Mouse (Mus musculus) urinary bladder, adult 18-20 months (tissue): ENCODE measurements around the gene Sub1.
A peak's percentile ranks its signal among the peaks of the same experiment; 100 is the strongest.

ENCODE experiments used
- DNase-seq, 2 experiments: peaks; one replicate each; pipeline ENCODE4 v3.0.0; 2022; ENCODE audit warnings: low spot score in 2 of 2, mixed read lengths in 2 of 2

The Sub1 gene

DNA sequence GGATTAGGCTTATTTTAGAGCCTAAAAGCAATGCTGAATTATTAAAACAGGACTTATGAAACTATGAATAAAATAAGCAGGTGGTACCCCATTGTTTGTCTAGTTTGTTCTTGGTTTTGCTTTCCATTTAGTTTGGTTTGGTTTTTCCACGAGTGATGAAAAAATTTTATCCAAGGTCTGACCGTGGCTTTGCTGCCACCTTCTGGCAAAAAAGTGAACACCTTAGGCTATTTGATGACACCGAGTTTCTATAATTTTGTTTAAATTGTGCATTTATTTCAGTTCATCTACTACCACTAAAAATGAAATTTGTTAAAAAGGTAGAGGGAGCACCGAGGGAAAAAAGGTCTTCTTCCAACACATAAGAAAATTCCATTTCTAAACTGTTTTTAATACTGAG lies 30.4 kb downstream of the Sub1 start:
- DNase-seq = peak in 1 of 2 experiments; percentile 26

DNA sequence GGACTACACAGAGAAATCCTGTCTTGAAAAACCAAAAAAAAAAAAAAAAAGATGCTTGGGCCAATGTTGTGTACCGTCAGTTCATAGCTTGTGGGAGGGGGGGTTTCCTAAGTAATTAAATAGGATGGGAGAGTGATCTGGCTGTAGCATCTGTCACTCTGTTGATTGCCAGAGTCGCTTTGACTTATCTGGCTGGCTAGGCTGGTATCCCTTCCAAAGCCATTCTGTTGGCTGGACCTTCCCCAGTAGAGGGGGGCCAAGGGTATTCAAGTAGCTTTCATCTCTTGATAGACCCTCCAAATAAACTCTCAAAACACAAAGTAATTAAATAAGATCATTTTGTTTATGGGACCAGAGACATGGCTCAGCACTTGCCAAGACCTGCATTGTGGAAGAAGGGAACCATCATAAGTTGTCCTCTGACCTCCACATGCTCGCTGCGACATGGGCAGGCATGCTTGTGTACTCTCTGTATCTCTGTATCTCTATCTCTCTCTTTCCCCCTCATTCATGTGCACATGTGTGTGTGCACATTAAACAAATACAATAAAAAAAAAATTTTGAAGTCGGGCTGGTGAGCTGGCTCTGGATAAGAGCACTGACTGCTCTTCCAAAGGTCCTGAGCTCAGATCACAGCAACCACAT lies 31.5 kb downstream of the Sub1 start:
- no peak for DNase-seq

DNA sequence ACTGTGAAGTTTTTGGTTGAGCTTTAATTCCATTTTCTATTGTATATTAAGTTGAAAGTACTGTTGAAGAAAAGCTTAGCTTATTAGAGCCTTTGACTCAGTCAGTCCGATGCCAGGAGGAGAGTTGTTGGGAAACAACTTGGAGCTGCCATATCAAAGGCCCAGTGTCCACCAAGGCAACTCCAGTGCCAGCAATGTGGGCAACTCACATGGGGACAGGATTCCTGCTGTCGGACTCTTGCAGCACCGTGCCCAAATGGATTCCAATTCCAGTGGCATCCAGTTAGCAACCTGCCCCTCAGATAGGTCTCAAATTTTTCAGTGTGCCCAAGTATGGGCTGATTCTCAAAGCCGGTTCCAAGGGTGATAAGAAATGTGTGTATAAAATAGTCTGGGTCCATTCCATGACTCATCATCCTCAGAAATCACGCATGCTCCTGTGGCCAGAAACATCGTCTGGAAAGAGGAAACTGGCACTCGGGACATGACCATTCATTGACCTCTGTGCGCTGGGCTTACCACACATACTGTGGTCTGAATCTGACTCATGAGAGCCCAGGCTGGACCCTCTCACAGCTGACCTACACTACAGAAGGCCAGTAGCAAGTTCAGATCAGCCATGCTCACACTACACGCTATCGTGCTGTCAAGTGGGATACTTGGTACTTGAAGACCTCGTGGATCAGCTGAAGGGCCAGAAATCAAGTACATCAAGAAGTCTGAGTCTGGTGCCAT lies 32.8 kb downstream of the Sub1 start:
- DNase-seq = no peak

DNA sequence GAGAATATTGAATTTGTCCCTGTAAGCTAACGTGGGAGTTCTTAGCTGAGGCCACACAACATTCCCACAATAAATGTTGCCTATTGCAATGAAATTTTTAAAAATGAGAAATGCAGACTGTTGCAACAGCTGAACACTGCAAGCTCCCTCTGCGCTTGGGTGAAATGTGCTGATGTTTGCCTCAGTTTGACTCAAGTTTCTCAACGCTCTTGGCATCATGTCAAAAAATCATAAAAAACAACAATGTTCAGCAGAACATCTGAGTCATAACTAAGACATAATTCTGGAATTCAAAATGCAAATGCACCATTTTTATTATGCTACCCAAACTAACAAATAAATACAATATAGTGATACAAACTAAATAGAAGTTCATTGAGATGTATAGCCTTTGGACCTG lies 37.1 kb downstream of the Sub1 start:
- DNase-seq = no peak

DNA sequence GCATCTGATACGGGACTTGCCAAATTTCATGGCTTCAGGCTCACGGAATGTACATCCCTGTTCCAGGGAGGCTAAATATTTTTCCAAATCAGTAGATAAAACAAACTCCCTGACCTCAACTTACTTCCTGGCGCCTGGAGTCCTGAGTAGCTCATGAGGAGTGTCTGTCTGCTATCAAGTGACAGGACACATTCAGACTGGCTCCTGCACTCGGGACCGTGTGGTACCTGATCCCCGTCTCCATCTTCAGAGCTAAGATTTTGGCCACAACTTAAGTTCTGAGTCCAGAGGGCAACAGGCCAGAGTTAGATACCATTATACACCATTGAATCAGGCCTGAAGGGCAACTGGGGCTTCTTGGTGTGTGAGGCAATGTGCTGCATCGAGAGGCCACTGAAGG lies 40.7 kb downstream of the Sub1 start:
- no peak for DNase-seq

DNA sequence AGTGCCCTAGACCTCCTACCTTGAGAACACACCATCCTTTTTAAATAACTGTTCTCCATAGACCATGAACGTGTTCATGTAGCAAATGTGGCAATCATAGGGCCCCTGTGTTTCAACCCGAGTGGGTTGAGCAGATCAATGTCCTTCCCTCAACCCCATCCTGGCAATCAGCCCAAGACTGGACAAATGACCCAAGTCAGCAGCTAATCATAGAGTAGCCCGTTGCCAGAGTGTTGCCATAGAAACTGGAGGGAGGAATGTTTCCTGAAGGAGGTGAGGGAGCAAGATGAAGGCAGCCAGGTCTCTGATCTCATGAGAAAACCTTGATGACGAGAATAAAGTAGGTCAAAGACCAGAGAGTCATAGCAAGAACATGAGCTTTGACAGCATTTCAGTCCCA lies 42.6 kb downstream of the Sub1 start:
- DNase-seq = no peak

DNA sequence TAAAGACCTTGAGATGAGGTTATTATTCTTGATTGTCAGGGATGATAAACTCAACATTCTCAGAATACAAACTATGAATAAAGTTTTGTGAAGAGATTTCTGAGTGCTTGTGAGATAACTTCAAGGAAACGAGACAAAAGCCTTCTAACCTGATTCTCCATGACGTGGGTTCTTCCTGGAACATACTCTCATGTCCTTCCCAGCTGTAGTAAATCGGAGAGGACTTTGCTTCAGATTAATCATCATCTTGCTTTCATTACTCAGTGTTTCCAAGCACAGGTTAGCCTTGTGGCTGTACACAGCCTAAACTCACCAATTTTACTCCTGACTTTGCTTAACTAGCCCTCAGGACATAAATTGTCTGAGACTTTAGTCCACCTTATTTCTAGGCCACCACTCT lies 44.6 kb downstream of the Sub1 start:
- no peak for DNase-seq

DNA sequence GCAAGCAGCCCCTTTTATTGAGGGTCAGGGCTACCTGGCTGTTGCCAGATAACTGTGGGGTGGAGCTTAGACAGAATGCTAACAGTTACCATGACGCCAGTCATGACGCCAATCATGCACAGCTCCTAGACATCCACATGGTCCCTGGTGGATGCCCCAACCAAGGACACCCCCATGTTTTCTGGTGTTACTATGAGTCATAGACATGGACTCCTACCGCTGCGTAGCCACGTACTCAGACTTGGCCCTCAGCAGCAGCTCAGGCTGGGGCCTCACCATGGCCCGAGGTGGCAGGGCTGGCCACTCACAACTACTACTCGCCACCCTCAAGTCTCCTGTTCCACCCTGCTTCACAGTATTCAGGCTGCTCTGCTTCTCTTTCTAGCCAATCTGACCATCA lies 45.6 kb downstream of the Sub1 start:
- DNase-seq = no peak

DNA sequence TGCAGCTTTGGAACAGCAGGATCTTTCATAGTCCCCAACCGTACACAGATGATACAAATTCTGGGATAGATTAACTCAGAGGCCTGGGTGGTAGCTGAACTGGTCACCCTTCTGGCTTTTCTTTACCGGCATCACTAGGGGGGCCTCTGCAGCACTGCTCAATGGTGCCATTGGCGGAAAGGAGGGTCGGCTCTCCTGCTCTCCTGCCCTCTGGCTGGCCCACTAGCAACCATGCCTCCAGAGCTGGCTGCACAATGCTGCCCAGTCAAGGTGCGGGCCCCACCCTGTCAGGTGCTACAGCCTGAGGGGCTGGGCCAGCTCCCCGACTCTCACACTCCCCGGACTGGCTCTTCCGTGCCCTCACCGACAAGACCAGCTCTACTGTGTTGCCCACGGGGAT lies 46.6 kb downstream of the Sub1 start:
- DNase-seq = no peak

DNA sequence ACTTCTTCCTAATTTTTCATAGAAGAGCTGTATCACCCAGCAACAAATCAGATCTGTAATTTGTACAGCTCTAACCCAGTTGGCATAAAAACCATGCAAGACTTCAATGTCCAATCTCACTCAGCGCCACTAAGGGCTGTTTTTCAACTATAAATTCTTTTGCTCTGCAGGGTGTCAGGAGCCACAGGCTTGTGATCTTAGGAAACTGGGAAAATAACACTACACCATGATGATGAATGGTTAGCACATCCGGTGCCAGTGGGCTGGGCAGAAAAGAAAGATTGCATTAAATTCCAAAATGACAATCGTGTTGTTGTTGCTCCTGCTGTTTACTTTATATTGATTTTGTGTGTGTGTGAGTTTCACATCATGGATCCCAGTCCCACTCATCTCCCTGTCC lies 47.3 kb downstream of the Sub1 start:
- DNase-seq = no peak

DNA sequence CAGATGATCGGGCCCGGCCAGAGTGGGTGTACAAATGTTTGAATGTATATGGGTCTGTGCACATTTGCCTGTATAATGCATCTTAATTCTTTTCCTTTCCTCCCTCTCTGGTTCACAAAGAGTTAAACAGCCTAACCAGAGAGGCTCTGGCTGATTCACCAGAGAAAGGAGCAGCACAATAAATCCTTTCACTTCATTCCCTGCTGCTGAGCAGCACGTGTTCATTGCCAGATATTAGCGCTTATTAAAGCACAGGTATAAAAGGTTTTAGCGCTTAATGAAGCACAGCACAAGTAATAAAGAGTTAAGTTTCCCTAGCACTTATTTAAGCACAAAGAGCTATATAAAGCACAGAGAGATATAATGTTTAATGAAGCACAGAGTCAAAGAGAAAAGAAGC lies 55.9 kb downstream of the Sub1 start:
- DNase-seq = no peak
